11 mouse cellular contexts compared by ENCODE assay signal in the genomic region with DNA sequence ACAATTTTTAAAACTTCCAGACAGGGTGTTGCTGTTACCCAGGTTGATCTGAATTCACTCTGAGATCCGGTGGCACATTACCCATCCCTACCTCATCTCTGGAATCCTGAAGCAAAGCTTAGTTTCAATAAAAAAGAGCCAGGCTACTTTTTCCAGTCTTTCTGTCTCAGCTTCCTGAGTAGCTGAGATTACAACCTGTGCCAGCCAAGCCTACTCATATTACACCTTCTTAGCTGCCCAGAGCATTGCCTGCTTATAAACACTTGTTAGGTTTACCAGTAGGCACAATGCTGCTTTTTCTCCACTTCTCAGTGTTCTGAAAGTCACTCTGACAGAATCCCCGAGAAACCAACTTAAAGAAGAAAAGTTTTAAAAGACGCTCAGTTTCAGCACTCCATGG.
"Had no signal": no experiment of that assay in that cellular context is flagged by ENCODE, and none has a peak within 500 bp of the region (broad histone marks: within the 10 kb centered on the region; RNA-seq: fewer than 3 reads in every experiment).

No protein-coding gene starts in this region.

- H3K4me2 ChIP-seq: limb, embryonic 13.5 days; midbrain, embryonic 13.5 days had no signal

- ATAC-seq: midbrain, embryonic 13.5 days had no signal

- H3K9ac ChIP-seq: limb, embryonic 13.5 days; liver, embryonic 14.5 days; midbrain, embryonic 13.5 days had no signal

- H3K27ac ChIP-seq: limb, embryonic 13.5 days; liver, embryonic 14.5 days; midbrain, embryonic 13.5 days had no signal

- H3K4me3 ChIP-seq: limb, embryonic 13.5 days; midbrain, embryonic 13.5 days; myocyte had no signal

- DNase-seq: kidney, adult 9 months; kidney, postnatal 14 days; left cerebral cortex, postnatal 4 days; lung, adult 18-20 months; spleen, adult 18-20 months; thymus, adult 18-20 months; thymus, postnatal 14 days had no signal

- H3K9me3 ChIP-seq: limb, embryonic 13.5 days; midbrain, embryonic 13.5 days had no signal

- H3K27me3 ChIP-seq: limb, embryonic 13.5 days; midbrain, embryonic 13.5 days had no signal

- H3K4me1 ChIP-seq: limb, embryonic 13.5 days; midbrain, embryonic 13.5 days had no signal
